Mouse (Mus musculus): ENCODE measurements around the gene Ltbp1.
"Not testable (repeated sequence)": the region's sequence is repeated elsewhere in the genome, so short reads cannot be mapped to it uniquely, and the experiment has no call there.

Gene Ltbp1

GRCm38 (mm10) chr17:75110252-75111205 is 105.2 kb downstream of the Ltbp1 start:
- DNase-seq (ENCODE audit: low read depth, low spot score), result peak; percentile 43

DNA sequence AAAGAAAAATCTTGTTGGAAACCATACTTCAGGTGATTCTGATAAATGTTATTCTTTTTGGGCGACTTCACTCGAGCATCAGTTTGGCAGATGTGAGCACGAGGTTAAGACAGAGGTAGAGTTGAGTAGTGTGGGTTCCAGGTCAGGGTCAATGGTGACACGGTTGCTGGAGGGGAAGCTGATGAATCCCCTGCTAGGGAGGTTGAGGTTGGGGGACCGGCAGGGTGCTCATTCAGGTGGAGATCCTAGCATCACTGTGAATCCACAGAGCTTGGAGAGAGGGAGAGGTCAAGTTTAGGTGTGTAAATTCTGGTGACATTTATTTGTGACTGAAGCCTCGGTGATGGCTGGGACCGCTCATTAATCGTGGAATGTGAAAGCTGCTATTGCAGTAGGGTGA is 110.2 kb downstream of the Ltbp1 start:
- DNase-seq (ENCODE audit: low read depth, low spot score), result no peak

DNA sequence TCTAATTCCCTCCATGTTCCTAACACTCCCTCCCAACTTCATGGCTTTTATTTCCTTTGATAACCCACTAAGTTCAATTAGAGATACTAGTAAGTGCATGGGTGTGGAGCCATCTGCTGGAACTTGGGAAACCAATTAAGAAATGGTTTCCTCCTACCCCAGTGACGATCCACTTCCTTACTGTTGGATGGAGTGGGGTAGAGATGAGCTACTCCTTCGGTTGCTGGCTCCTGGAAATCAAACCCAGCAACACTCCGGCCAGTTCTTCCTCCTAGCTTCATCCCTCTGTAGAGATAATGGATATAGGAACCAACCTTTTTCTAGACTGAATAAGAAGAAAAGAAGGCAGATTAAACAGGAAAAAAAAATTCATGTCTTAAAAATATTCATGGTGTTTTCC is 113.5 kb downstream of the Ltbp1 start:
- no peak for DNase-seq (ENCODE audit: low read depth, low spot score)

DNA sequence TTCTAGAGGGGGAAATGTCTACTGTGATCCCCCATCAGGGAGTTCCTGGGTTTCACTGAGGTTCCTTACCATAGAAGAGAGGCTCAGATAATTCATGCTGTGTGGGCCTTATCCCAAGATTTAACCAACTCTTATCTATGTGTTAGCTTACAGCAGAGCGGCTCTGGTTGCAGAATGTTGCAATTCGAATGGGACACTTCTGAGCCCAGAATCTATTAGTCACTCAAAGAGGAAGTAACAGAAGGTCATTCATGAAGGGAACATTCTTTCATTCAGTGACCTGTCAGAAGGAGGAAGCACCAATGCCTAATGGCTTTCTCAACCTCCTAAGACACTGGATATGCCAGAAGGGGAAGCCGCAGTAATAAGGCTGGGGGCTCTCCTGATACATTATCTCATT is 114.1 kb downstream of the Ltbp1 start:
- DNase-seq (ENCODE audit: low read depth, low spot score), result no peak

GRCm38 (mm10) chr17:75120071-75120470 is 114.7 kb downstream of the Ltbp1 start:
- no peak for DNase-seq (ENCODE audit: low read depth, low spot score)

GRCm38 (mm10) chr17:75122584-75123282 is 117.4 kb downstream of the Ltbp1 start:
- no peak for DNase-seq (ENCODE audit: low read depth, low spot score)

- DNase-seq (ENCODE audit: low read depth, low spot score), result peak; percentile 52
Measured at GRCm38 (mm10) chr17:75128337-75128935, 123.1 kb downstream of the Ltbp1 start.

DNA sequence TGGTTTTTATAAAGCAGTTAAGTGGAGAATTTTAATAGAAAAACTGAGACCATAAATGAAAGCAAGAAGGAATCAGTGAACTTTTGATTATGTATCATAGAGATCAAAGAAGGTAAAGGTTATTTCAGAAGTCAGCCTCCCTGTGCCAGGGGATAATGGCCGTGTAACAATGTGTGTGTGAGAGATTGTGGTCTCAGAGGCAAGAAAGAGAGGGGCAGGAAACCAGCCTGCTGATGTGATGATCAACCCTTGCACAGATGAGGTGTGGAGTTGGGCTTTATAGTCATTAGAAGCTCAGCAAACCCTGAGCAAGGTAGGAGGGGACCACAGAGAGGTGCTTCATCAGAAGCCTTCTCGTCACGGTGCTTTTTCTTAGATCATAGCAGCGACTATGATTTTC is 128.6 kb downstream of the Ltbp1 start:
- DNase-seq (ENCODE audit: low read depth, low spot score), result no peak

GRCm38 (mm10) chr17:75139731-75140130 is 134.4 kb downstream of the Ltbp1 start:
- no peak for DNase-seq (ENCODE audit: low read depth, low spot score)

GRCm38 (mm10) chr17:75142845-75143244 is 137.5 kb downstream of the Ltbp1 start:
- not testable (repeated sequence) for DNase-seq (ENCODE audit: low read depth, low spot score)

DNA sequence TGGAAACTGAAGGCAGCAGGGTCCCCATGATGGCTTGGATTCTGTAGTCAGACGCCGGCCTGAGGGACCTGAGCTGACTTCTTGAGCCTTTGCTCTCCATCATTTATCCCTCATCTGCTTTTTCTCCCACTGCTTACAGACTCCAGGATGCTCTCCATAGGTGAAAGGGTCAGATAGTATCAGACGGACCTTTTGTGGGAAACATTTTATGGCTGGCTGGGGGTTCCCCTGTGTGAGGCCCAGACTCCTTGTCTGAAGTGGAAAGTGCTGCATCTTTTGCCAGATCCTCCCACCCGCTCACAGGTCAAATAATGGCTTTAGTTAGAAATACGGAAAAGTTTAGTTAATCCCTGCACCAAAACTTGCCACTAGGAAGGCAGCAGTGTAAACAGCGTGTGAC is 138.6 kb downstream of the Ltbp1 start:
- DNase-seq (ENCODE audit: low read depth, low spot score), result no peak

- DNase-seq (ENCODE audit: low read depth, low spot score), result no peak
Measured at GRCm38 (mm10) chr17:75147218-75147617, 141.8 kb downstream of the Ltbp1 start.

DNA sequence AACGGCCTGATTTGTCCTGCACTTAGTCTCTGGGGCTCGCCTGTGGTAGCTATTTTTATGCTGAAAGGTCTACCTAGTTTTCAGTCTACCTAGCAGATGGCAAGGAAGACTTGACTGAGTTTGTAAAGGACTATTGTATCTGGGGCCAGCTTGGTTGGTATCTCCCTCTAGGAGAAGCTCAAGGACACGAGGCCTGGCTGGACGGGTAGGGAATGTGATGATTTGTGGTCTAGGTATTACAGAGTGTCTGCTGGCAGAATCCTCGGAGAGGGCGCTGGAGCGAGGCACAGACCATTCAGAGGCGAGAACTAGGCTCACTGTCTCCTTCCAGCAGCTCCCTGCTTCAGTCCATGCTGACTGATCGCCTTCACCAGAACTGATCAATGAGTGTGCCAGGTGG is 146.4 kb downstream of the Ltbp1 start:
- DNase-seq (ENCODE audit: low read depth, low spot score), result no peak

- DNase-seq (ENCODE audit: low read depth, low spot score), result no peak
Measured at GRCm38 (mm10) chr17:75153088-75153487, 147.7 kb downstream of the Ltbp1 start.

- DNase-seq (ENCODE audit: low read depth, low spot score), result no peak
Measured at GRCm38 (mm10) chr17:75158385-75158784, 153.0 kb downstream of the Ltbp1 start.

- no peak for DNase-seq (ENCODE audit: low read depth, low spot score)
Measured at GRCm38 (mm10) chr17:75159066-75159787, 153.9 kb downstream of the Ltbp1 start.

DNA sequence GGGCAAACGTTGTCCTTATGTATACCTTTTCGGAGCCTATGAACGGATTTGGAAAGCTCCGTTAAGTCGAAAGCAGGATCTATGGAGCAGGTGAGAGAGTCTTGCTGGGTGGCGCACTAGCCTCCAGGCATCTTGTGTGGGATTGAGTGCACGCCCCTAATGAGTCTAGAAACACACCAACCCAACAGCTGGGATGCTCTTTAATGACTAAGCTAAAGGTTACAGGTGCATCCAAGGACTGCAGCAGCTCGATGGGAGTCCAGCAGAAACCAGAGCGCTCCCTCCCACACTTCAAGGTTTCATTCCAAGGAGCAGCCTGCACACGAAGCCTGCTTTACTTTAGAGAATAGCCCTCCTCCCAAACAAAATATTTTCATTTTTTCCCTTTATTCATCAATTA is 155.7 kb downstream of the Ltbp1 start:
- no peak for DNase-seq (ENCODE audit: low read depth, low spot score)

- no peak for DNase-seq (ENCODE audit: low read depth, low spot score)
Measured at GRCm38 (mm10) chr17:75161931-75162330, 156.6 kb downstream of the Ltbp1 start.

GRCm38 (mm10) chr17:75164566-75164965 is 159.2 kb downstream of the Ltbp1 start:
- DNase-seq (ENCODE audit: low read depth, low spot score), result no peak

- DNase-seq (ENCODE audit: low read depth, low spot score), result no peak
Measured at GRCm38 (mm10) chr17:75168572-75169200, 163.3 kb downstream of the Ltbp1 start.

DNA sequence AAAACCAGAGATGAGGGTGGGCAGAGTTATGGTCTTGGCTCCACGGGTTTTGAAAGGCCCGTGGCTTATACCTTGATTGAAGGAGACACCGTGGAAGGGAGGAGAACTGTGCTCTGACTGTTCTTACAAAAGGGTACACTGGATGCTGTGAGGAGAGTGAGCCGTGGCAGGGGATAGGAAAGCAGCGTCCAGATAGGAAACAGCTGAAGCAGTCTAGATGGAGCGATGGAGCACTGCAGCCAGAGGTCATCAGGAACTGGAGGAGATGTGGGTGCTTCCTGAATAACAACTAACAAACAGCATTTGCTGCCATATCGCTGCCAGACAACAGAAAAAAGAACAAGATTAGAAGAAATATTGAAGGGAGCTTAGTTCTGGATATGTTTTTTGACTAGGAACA is 166.3 kb downstream of the Ltbp1 start:
- DNase-seq (ENCODE audit: low read depth, low spot score), result no peak
